Comparison of ENCODE assay signal across 8 mouse cellular contexts in the genomic region with DNA sequence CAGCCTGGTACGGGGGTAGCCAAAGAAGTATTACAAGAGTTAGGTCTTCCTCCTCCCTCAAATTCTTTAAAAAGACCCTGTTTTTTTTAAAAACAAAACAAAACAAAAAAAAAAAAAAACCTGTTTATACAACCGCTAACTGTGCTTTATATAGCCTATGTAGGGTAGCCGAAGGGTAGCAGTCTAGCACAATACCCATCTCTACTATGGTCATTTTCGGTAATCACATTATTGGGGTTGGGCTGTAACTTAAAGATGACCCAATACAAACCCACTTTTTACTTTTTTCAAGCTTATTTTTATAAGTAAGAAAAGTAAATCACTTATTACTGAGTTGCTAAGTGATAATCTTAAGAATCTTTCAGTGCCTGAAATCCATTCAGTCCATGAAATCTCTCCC. TPM values are rescaled to one million over a fixed set of nuclear protein-coding genes. Genes with fewer than 3 reads are reported as not detected.
DNase-seq lines count a peak whose midpoint lies in the region; ATAC-seq and TF ChIP-seq lines count a peak whose summit lies in the region.

No protein-coding gene starts in this region.

- no peak overlapping the region for H3ac ChIP-seq in C2C12 (ENCODE audit: control insufficient read depth, insufficient read length, low read depth)

- 62% methylated on average over 4 of the region's 4 CpGs for WGBS in heart, embryonic 10.5 days
- WGBS in heart, embryonic 12.5 days = 55% methylated on average over 4 of the region's 4 CpGs
- 49% methylated on average over 4 of the region's 4 CpGs for WGBS in hindbrain, embryonic 11.5 days
- WGBS in macrophage (ENCODE audit: missing documents) = 29% methylated on average over 4 of the region's 4 CpGs

- 0 out of 2 replicates have a peak, but pooled peaks cover 2% of the 10 kb centered on the region for H3K36me3 ChIP-seq in heart, embryonic 10.5 days
- no peaks in the 10 kb centered on the region for H3K36me3 ChIP-seq in heart, embryonic 12.5 days
- H3K36me3 ChIP-seq in C2C12 (ENCODE audit: control insufficient read depth, insufficient read depth) = peaks cover 7% of the 10 kb centered on the region
- no peaks in the 10 kb centered on the region for H3K36me3 ChIP-seq in hindbrain, embryonic 11.5 days (ENCODE audit: control insufficient read depth, insufficient read depth, low read length)
- no peaks in the 10 kb centered on the region for H3K36me3 ChIP-seq in macrophage (ENCODE audit: inconsistent target)

- H3K4me2 ChIP-seq in heart, embryonic 12.5 days = no peak overlapping the region
- peak overlapping the region; percentile 49 for H3K4me2 ChIP-seq in hindbrain, embryonic 11.5 days (replicated peaks; ENCODE audit: low read depth, low read length)

- no peak for TF ChIP-seq CTCF in C2C12 (IDR thresholded peaks at IDR 0.05; ENCODE audit: control insufficient read depth, insufficient read depth, insufficient read length)

- peak overlapping the region; percentile 94; the same call in 1 of the 2 replicates for H3K27ac ChIP-seq in heart, embryonic 10.5 days
- H3K27ac ChIP-seq in heart, embryonic 12.5 days (ENCODE audit: poor library complexity, severe bottlenecking) = no peak overlapping the region
- no peak overlapping the region for H3K27ac ChIP-seq in hindbrain, embryonic 11.5 days (ENCODE audit: low read depth, low read length)
- H3K27ac ChIP-seq in macrophage = no peak overlapping the region

- H3K27me3 ChIP-seq in heart, embryonic 10.5 days (ENCODE audit: insufficient read depth, poor library complexity, severe bottlenecking) = no peaks in the 10 kb centered on the region
- no peaks in the 10 kb centered on the region for H3K27me3 ChIP-seq in heart, embryonic 12.5 days (replicated peaks)
- H3K27me3 ChIP-seq in C2C12 (ENCODE audit: control insufficient read depth, insufficient read depth, insufficient read length) = no peaks in the 10 kb centered on the region
- no peaks in the 10 kb centered on the region for H3K27me3 ChIP-seq in hindbrain, embryonic 11.5 days (ENCODE audit: control insufficient read depth, insufficient read depth, low read length)

- H3K9me3 ChIP-seq in heart, embryonic 10.5 days = no peaks in the 10 kb centered on the region
- no peaks in the 10 kb centered on the region for H3K9me3 ChIP-seq in heart, embryonic 12.5 days (replicated peaks)
- H3K9me3 ChIP-seq in hindbrain, embryonic 11.5 days (ENCODE audit: control insufficient read depth, low read length) = no peaks in the 10 kb centered on the region

- no peak overlapping the region for H3K9ac ChIP-seq in heart, embryonic 12.5 days
- H3K9ac ChIP-seq in hindbrain, embryonic 11.5 days (ENCODE audit: low read depth, low read length) = no peak overlapping the region

- no peak for ATAC-seq in heart, embryonic 12.5 days (ENCODE audit: insufficient number of reproducible peaks, low FRiP score)
- ATAC-seq in hindbrain, embryonic 11.5 days (ENCODE audit: low FRiP score) = no peak

- H3K4me3 ChIP-seq in heart, embryonic 10.5 days = peak overlapping the region; percentile 73
- H3K4me3 ChIP-seq in heart, embryonic 12.5 days = no peak overlapping the region
- H3K4me3 ChIP-seq in C2C12 (ENCODE audit: insufficient read depth, poor library complexity, severe bottlenecking) (peak overlapping the region; percentile 77), macrophage (ENCODE audit: inconsistent target) (peak overlapping the region; percentile 96)
- H3K4me3 ChIP-seq in hindbrain, embryonic 11.5 days (ENCODE audit: low read depth, low read length) = peak overlapping the region; percentile 77

- DNase-seq in heart, embryonic 10.5 days (ENCODE audit: low spot score) = no peak
- DNase-seq in hindbrain, embryonic 11.5 days (ENCODE audit: low spot score) = no peak
- no peak for DNase-seq in cerebellum, postnatal 4 days (ENCODE audit: low spot score in 2 of 2)
- no peak for DNase-seq in frontal cortex, postnatal 14 days (ENCODE audit: low spot score in 2 of 2)
- no peak for DNase-seq in B cell, adult 2 months

- peaks cover 7% of the 10 kb centered on the region for H3K4me1 ChIP-seq in heart, embryonic 10.5 days
- 0 out of 2 replicates have a peak, but pooled peaks cover 4% of the 10 kb centered on the region for H3K4me1 ChIP-seq in heart, embryonic 12.5 days (replicated peaks)
- no peaks in the 10 kb centered on the region for H3K4me1 ChIP-seq in hindbrain, embryonic 11.5 days (replicated peaks; ENCODE audit: control insufficient read depth, insufficient read depth, low read length)

- H3K79me3 ChIP-seq in C2C12 (ENCODE audit: low read depth) = peaks cover 15% of the 10 kb centered on the region

- H3K79me2 ChIP-seq in C2C12 (ENCODE audit: control insufficient read depth, insufficient read depth) (peaks cover 32% of the 10 kb centered on the region), macrophage (ENCODE audit: inconsistent target) (peaks cover 6% of the 10 kb centered on the region; the same call in 1 of the 2 replicates)

TF ChIP-seq in C2C12, 6 proteins besides CTCF, POLR2A, EP300 and RAD21:
- TF ChIP-seq MYOD1 (IDR thresholded peaks at IDR 0.05; ENCODE audit: control insufficient read depth, insufficient read length, low read depth) = no peak
- no peak for TF ChIP-seq FOSL1 (IDR thresholded peaks at IDR 0.05; ENCODE audit: insufficient read depth, low read length, poor library complexity, severe bottlenecking)
TF ChIP-seq in C2C12: peak in this region for 0.

RNA-seq across cellular contexts. Expression of gene Efcab7, which starts 0.7 kb away (rescaled TPM):
- 10.2 and 17.8 TPM in 2 replicates for polyA plus RNA-seq in heart, embryonic 10.5 days (2016; fragmentation: Nextera tagmentation; extraction: Ambion mirVana)
- 10.4 and 11.5 TPM in 2 replicates for polyA plus RNA-seq in heart, embryonic 12.5 days (2016; fragmentation: Nextera tagmentation; extraction: Ambion mirVana)
- polyA plus RNA-seq in C2C12 (2012; fragmentation: generic; extraction: Trizol) = 15.2 TPM
- 29.1 and 32.0 TPM in 2 replicates for polyA plus RNA-seq in hindbrain, embryonic 11.5 days (2014; fragmentation: Nextera tagmentation; extraction: Ambion mirVana)
- 10 to 100 TPM in 4 of 26 experiments, 1 to 10 TPM in 16, not detected in 6; 1.8 to 12.0 (median 6.6) TPM for total RNA-seq in macrophage (2018; cell fraction: chromatin; rRNA removed)
- 1 to 10 TPM in 19 of 26 experiments, under 1 TPM in 7; 0.62 to 5.3 (median 1.7) TPM for total RNA-seq in macrophage (2018; cell fraction: cytosol; rRNA removed)
- total RNA-seq in macrophage (2018; cell fraction: nucleus; rRNA removed) = 10 to 100 TPM in 4 of 26 experiments, 1 to 10 TPM in 18, under 1 TPM in 1, not detected in 3; 0.32 to 14.3 (median 4.4) TPM
- polyA plus RNA-seq in macrophage (2018) = 1.9 to 3.9 TPM (median 3.3 TPM) in 3 replicates
